21 mouse cellular contexts compared by ENCODE assay signal in the genomic region with DNA sequence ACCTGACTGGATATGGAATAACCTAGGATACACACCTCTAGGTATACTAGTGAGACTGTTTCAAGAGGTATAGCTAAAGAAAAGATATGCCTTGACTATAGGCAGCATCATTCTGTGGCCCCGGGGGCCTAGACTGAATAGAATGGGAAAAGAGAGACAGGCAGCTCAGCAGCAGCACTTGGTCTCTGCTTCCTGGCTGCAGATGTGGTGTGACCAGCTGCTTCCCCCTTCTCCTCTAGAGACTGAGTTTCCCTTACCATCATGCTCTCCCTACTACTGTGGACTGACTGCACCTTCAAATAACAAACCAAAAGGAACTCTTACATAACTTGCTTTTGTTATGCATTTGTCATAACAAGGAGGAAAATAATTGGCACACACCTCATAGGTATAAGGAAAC.
DNase-seq lines count a peak whose midpoint lies in the region; ATAC-seq and TF ChIP-seq lines count a peak whose summit lies in the region.
"Had no signal": no experiment of that assay in that cellular context is flagged by ENCODE, and none has a peak within 500 bp of the region (broad histone marks: within the 10 kb centered on the region; RNA-seq: fewer than 3 reads in every experiment).

No protein-coding gene starts in this region.

- no peak for TF ChIP-seq CTCF in forebrain, postnatal 0 days (IDR thresholded peaks at IDR 0.05; ENCODE audit: low read depth)
- TF ChIP-seq CTCF in midbrain, postnatal 0 days (IDR thresholded peaks at IDR 0.05): no peak

- DNase-seq in forebrain, postnatal 0 days: no peak
- DNase-seq in midbrain, embryonic 10.5 days (ENCODE audit: low spot score): no peak
- DNase-seq in retina, embryonic 14.5 days (ENCODE audit: low spot score): peak; percentile 3
- no peak for DNase-seq in retina, postnatal 1 day
- no peak for DNase-seq in midbrain, postnatal 0 days (ENCODE audit: low spot score)
- DNase-seq in cerebellum, postnatal 4 days (ENCODE audit: low spot score in 2 of 2): no peak
- DNase-seq: adrenal gland, adult 2 months; cerebellum, adult 11 months; cerebellum, adult 2 months; cerebellum, adult 9-11 months; cerebellum, postnatal 25 days; gastrocnemius, postnatal 25 days; heart, postnatal 36 days had no signal

- no peaks in the 10 kb centered on the region for H3K9me3 ChIP-seq in forebrain, embryonic 13.5 days (replicated peaks)
- H3K9me3 ChIP-seq in forebrain, postnatal 0 days (ENCODE audit: low read length): no peaks in the 10 kb centered on the region
- no peaks in the 10 kb centered on the region for H3K9me3 ChIP-seq in midbrain, embryonic 10.5 days (replicated peaks)
- H3K9me3 ChIP-seq in midbrain, embryonic 13.5 days: no peaks in the 10 kb centered on the region
- no peaks in the 10 kb centered on the region for H3K9me3 ChIP-seq in midbrain, postnatal 0 days (ENCODE audit: low read length)
- H3K9me3 ChIP-seq: forebrain, embryonic 12.5 days; heart, embryonic 12.5 days; heart, embryonic 15.5 days; hindbrain, embryonic 12.5 days; intestine, embryonic 15.5 days had no signal

- no peak overlapping the region for H3K9ac ChIP-seq in forebrain, embryonic 13.5 days
- H3K9ac ChIP-seq in forebrain, postnatal 0 days: no peak overlapping the region
- no peak overlapping the region for H3K9ac ChIP-seq in midbrain, embryonic 13.5 days (replicated peaks)
- H3K9ac ChIP-seq in midbrain, postnatal 0 days (replicated peaks; ENCODE audit: low read length, poor library complexity, severe bottlenecking): no peak overlapping the region
- H3K9ac ChIP-seq: forebrain, embryonic 12.5 days; heart, embryonic 12.5 days; heart, embryonic 15.5 days; hindbrain, embryonic 12.5 days; intestine, embryonic 15.5 days had no signal

- no peak overlapping the region for H3K4me3 ChIP-seq in forebrain, embryonic 13.5 days
- H3K4me3 ChIP-seq in forebrain, postnatal 0 days (ENCODE audit: low read depth, low read length): no peak overlapping the region
- H3K4me3 ChIP-seq in midbrain, embryonic 10.5 days: no peak overlapping the region
- no peak overlapping the region for H3K4me3 ChIP-seq in midbrain, embryonic 13.5 days (replicated peaks)
- H3K4me3 ChIP-seq in midbrain, postnatal 0 days (ENCODE audit: low read depth, low read length): no peak overlapping the region
- H3K4me3 ChIP-seq: forebrain, embryonic 12.5 days; heart, embryonic 12.5 days; heart, embryonic 15.5 days; hindbrain, embryonic 12.5 days; intestine, embryonic 15.5 days had no signal

- no peak overlapping the region for H3K27ac ChIP-seq in forebrain, embryonic 13.5 days
- H3K27ac ChIP-seq in forebrain, postnatal 0 days (ENCODE audit: low read depth, low read length): no peak overlapping the region
- 0 out of 2 replicates have a peak overlapping the region, but pooled peaks have one; percentile 23 for H3K27ac ChIP-seq in midbrain, embryonic 10.5 days (replicated peaks)
- H3K27ac ChIP-seq in midbrain, embryonic 13.5 days: no peak overlapping the region
- 0 out of 2 replicates have a peak overlapping the region, but pooled peaks have one; percentile 47 for H3K27ac ChIP-seq in midbrain, postnatal 0 days (ENCODE audit: low read depth, low read length)
- H3K27ac ChIP-seq: forebrain, embryonic 12.5 days; heart, embryonic 15.5 days; hindbrain, embryonic 12.5 days; intestine, embryonic 15.5 days had no signal

- H3K27me3 ChIP-seq in forebrain, embryonic 13.5 days: no peaks in the 10 kb centered on the region
- no peaks in the 10 kb centered on the region for H3K27me3 ChIP-seq in forebrain, postnatal 0 days (ENCODE audit: insufficient read depth, low read length)
- no peaks in the 10 kb centered on the region for H3K27me3 ChIP-seq in midbrain, embryonic 10.5 days (ENCODE audit: low read depth, poor library complexity, severe bottlenecking)
- no peaks in the 10 kb centered on the region for H3K27me3 ChIP-seq in midbrain, embryonic 13.5 days
- H3K27me3 ChIP-seq in midbrain, postnatal 0 days (ENCODE audit: insufficient read depth, low read length): no peaks in the 10 kb centered on the region
- H3K27me3 ChIP-seq: forebrain, embryonic 12.5 days; heart, embryonic 12.5 days; heart, embryonic 15.5 days; hindbrain, embryonic 12.5 days; intestine, embryonic 15.5 days had no signal

- no peaks in the 10 kb centered on the region for H3K36me3 ChIP-seq in forebrain, embryonic 13.5 days (ENCODE audit: poor library complexity, severe bottlenecking)
- H3K36me3 ChIP-seq in forebrain, postnatal 0 days (ENCODE audit: insufficient read depth): no peaks in the 10 kb centered on the region
- H3K36me3 ChIP-seq in midbrain, embryonic 10.5 days: no peaks in the 10 kb centered on the region
- H3K36me3 ChIP-seq in midbrain, embryonic 13.5 days: no peaks in the 10 kb centered on the region
- H3K36me3 ChIP-seq in midbrain, postnatal 0 days (ENCODE audit: insufficient read depth, low read length): no peaks in the 10 kb centered on the region
- H3K36me3 ChIP-seq: forebrain, embryonic 12.5 days; heart, embryonic 12.5 days; heart, embryonic 15.5 days; hindbrain, embryonic 12.5 days; intestine, embryonic 15.5 days had no signal

- 85% methylated on average over 1 of the region's 1 CpGs for WGBS in forebrain, embryonic 13.5 days
- 77% methylated on average over 1 of the region's 1 CpGs for WGBS in forebrain, postnatal 0 days
- 77% methylated on average over 1 of the region's 1 CpGs for WGBS in midbrain, embryonic 10.5 days
- 54% methylated on average over 1 of the region's 1 CpGs for WGBS in midbrain, embryonic 13.5 days
- WGBS in midbrain, postnatal 0 days: 57% methylated on average over 1 of the region's 1 CpGs

- H3K4me2 ChIP-seq in forebrain, embryonic 13.5 days: no peak overlapping the region
- no peak overlapping the region for H3K4me2 ChIP-seq in forebrain, postnatal 0 days (ENCODE audit: low read depth)
- no peak overlapping the region for H3K4me2 ChIP-seq in midbrain, embryonic 13.5 days (replicated peaks)
- no peak overlapping the region for H3K4me2 ChIP-seq in midbrain, postnatal 0 days (ENCODE audit: low read depth, low read length, poor library complexity, severe bottlenecking)
- H3K4me2 ChIP-seq: forebrain, embryonic 12.5 days; heart, embryonic 12.5 days; heart, embryonic 15.5 days; hindbrain, embryonic 12.5 days; intestine, embryonic 15.5 days had no signal

- H3K4me1 ChIP-seq in forebrain, embryonic 13.5 days: peaks cover 9% of the 10 kb centered on the region
- no peaks in the 10 kb centered on the region for H3K4me1 ChIP-seq in forebrain, postnatal 0 days (ENCODE audit: insufficient read depth)
- H3K4me1 ChIP-seq in midbrain, embryonic 10.5 days: peaks cover 15% of the 10 kb centered on the region
- peaks cover 6% of the 10 kb centered on the region for H3K4me1 ChIP-seq in midbrain, embryonic 13.5 days (replicated peaks)
- H3K4me1 ChIP-seq in midbrain, postnatal 0 days (ENCODE audit: insufficient read depth, low read length): no peaks in the 10 kb centered on the region
- H3K4me1 ChIP-seq: heart, embryonic 12.5 days; heart, embryonic 15.5 days; intestine, embryonic 15.5 days had no signal

- ATAC-seq in forebrain, embryonic 13.5 days: 0 out of 2 replicates have a peak, but pooled peaks have one; percentile 42
- ATAC-seq in forebrain, postnatal 0 days: no peak
- ATAC-seq in midbrain, embryonic 13.5 days: no peak
- ATAC-seq in midbrain, postnatal 0 days (ENCODE audit: low FRiP score): no peak
- ATAC-seq: CD4-positive, CD25-positive, alpha-beta regulatory T cell, adult 4 months; intestine, embryonic 15.5 days had no signal

Comparison
In these comparisons a context has a peak if more than half of its experiments do, and no peak if none do; other contexts are left out.
1. H3K27ac ChIP-seq: peak in midbrain, embryonic 10.5 days (single experiment) and midbrain, postnatal 0 days (single experiment); none in forebrain, embryonic 13.5 days (single experiment), forebrain, postnatal 0 days (single experiment) and midbrain, embryonic 13.5 days (single experiment).